Mouse (Mus musculus) activated CD4-positive, CD25-positive, alpha-beta regulatory T cell, adult 4 months (primary cell): ENCODE measurements around the gene Asphd1. TPM values are rescaled to one million over a fixed set of nuclear protein-coding genes. Genes with fewer than 3 reads are reported as not detected.
"Not testable (repeated sequence)": the region's sequence is repeated elsewhere in the genome, so short reads cannot be mapped to it uniquely, and the experiment has no call there.

Experiments
- ATAC-seq: one replicate; pipeline ENCODE4 v1.8.0; 2017
- polyA plus RNA-seq, 2 experiments: library from polyadenylated mRNA; unstranded; fragments of 100-300 nt; shearing (Covaris generic); gene quantifications; one replicate each; pipeline ENCODE4 v1.2.1; 2017

The Asphd1 gene
- polyA plus RNA-seq, 2 experiments from 2014 or later, result 0.46 TPM; not detected in 1

GRCm38 (mm10) chr7:126950647-126951615 is 1.5 kb upstream of the Asphd1 start:
- no peak for ATAC-seq

GRCm38 (mm10) chr7:126949793-126950646 is 638 bp upstream of the Asphd1 start, which contains the start of gene Sez6l2:
TSS of gene Sez6l2 (plus strand) at chr7:126950563.
- ATAC-seq, result peak; percentile 74

- no peak for ATAC-seq
These were observed 756 bp downstream of the Asphd1 start for GRCm38 (mm10) chr7:126948626-126949025.

- no peak for ATAC-seq
These were observed 2.9 kb downstream of the Asphd1 start for GRCm38 (mm10) chr7:126946530-126946929.

GRCm38 (mm10) chr7:126941801-126942200 is 7.6 kb downstream of the Asphd1 start:
- ATAC-seq, result no peak

GRCm38 (mm10) chr7:126941171-126941570 is 8.2 kb downstream of the Asphd1 start:
- no peak for ATAC-seq

- ATAC-seq, result no peak
These were observed 16.7 kb downstream of the Asphd1 start for GRCm38 (mm10) chr7:126932652-126933051.

- ATAC-seq, result peak; percentile 22
These were observed 20.3 kb downstream of the Asphd1 start for GRCm38 (mm10) chr7:126929046-126929445.

- peak; percentile 91 for ATAC-seq
These were observed 20.9 kb downstream of the Asphd1 start, which contains the start of gene Kctd13 for GRCm38 (mm10) chr7:126928384-126929037. TSS of gene Kctd13 (plus strand) at chr7:126928879.

- no peak for ATAC-seq
These were observed 23.1 kb downstream of the Asphd1 start for GRCm38 (mm10) chr7:126926299-126926698.

GRCm38 (mm10) chr7:126923999-126924398 is 25.4 kb downstream of the Asphd1 start:
- ATAC-seq, result no peak

GRCm38 (mm10) chr7:126922624-126923060 is 26.7 kb downstream of the Asphd1 start, which contains the start of gene Tmem219:
TSS of gene Tmem219 (minus strand) at chr7:126922917.
- no peak for ATAC-seq

- no peak for ATAC-seq
These were observed 27.8 kb downstream of the Asphd1 start for GRCm38 (mm10) chr7:126921563-126921962.

- ATAC-seq, result no peak
These were observed 29.4 kb downstream of the Asphd1 start for GRCm38 (mm10) chr7:126919973-126920372.

GRCm38 (mm10) chr7:126918356-126918755 is 31.0 kb downstream of the Asphd1 start:
- ATAC-seq, result not testable (repeated sequence)

GRCm38 (mm10) chr7:126914844-126915243 is 34.5 kb downstream of the Asphd1 start:
- ATAC-seq, result no peak

GRCm38 (mm10) chr7:126905590-126905989 is 43.8 kb downstream of the Asphd1 start:
- no peak for ATAC-seq

- not testable (repeated sequence) for ATAC-seq
These were observed 49.6 kb downstream of the Asphd1 start for GRCm38 (mm10) chr7:126899781-126900180.

GRCm38 (mm10) chr7:126898102-126898990 is 51.0 kb downstream of the Asphd1 start:
- peak; percentile 73 for ATAC-seq

- no peak for ATAC-seq
These were observed 51.8 kb downstream of the Asphd1 start for GRCm38 (mm10) chr7:126897390-126898101.
